Mouse (Mus musculus) ES-Bruce4 (cell line): ENCODE measurements at regions not wholly inside any gene's neighbourhood (a gene's known extent, or its start where the extent isn't known, plus 50 kb on each side); places are given as distances from the start of the nearest gene placed in this dataset.

Source experiments
- CTCF ChIP-seq: IDR thresholded peaks from one replicate; pipeline ENCODE4 v1.8.1; 2011; ENCODE audit warnings: low read depth, low read length
- POLR2A ChIP-seq: IDR thresholded peaks from one replicate; pipeline ENCODE4 v1.8.1; 2011; ENCODE audit warnings: low read length; ENCODE audit not compliant: insufficient read depth

DNA sequence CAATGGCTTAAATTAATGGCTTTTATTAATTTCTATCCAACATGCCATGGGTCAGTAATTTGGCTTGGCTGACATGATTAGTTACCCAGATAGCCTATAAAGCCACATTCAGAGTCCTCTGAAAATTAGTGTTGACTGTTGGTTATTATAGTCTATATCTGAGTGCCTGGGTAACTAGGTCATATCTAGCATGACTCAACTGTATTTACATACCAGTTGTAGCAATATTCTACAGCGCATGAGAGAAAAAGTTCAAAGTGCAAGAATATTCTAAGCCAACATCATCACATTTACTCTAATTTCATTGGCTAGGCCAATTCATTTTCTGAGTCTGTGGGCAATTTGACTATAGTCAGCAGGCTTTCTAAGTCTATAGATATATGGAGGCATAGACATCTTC is 496.7 kb upstream of the Tenm4 start:
- no peak for TF ChIP-seq CTCF
- TF ChIP-seq POLR2A = no peak
